Mouse (Mus musculus): ENCODE measurements around the gene Hcar2. TPM values are rescaled to one million over a fixed set of nuclear protein-coding genes. Genes with fewer than 3 reads are reported as not detected.

Hcar2 gene
- polyA plus RNA-seq (2014; fragmentation: Nextera tagmentation; extraction: Ambion mirVana): 1.6 and 1.8 TPM in 2 replicates

DNA sequence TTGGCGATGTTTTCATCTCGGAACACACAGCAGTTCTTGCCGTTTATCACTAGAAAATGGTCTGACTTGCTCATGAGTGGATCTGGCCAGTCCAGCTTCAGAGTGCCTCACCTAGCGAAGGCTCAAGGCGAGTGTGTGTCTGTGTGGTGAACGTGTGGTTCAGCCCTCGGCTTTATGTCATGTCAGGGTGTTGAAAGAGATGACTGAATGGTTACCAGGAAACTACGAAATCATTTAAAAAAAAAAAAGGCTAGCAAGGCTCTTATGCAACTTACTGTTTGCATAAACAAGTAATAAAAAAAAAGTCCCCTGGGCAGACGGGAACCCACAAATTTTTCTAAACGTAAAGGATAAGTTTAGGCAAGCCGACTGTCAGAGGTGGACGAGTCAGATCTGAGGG, at the start of gene Hcar2:
Gene Hcar2 (minus strand): TSS at position 135 of the 400 bp plus-strand sequence.
- Histone ChIP-seq H3K4me1 (ENCODE audit: control insufficient read depth, insufficient read depth, low read length) (no peaks in the 10 kb centered on the region), H3K9me3 (ENCODE audit: control insufficient read depth, low read length) (no peaks in the 10 kb centered on the region), H3K27me3 (replicated peaks; ENCODE audit: control insufficient read depth, insufficient read depth, low read length) (no peaks in the 10 kb centered on the region), H3K27ac (replicated peaks; ENCODE audit: low read depth, low read length) (peak within 1 kb of the TSS; percentile 6; the same call in 1 of the 2 replicates), H3K4me3 (ENCODE audit: low read depth, low read length) (no peak within 1 kb of the TSS), H3K36me3 (ENCODE audit: control insufficient read depth, insufficient read depth, low read length) (no peaks in the 10 kb centered on the region), H3K9ac (ENCODE audit: low read depth, low read length) (no peak within 1 kb of the TSS), H3K4me2 (ENCODE audit: low read depth, low read length) (no peak within 1 kb of the TSS)
- WGBS: 68% methylated on average over 12 of the region's 12 CpGs
- ATAC-seq (ENCODE audit: low read depth) (no peak), DNase-seq (ENCODE audit: low spot score) (peak; percentile 32)

DNA sequence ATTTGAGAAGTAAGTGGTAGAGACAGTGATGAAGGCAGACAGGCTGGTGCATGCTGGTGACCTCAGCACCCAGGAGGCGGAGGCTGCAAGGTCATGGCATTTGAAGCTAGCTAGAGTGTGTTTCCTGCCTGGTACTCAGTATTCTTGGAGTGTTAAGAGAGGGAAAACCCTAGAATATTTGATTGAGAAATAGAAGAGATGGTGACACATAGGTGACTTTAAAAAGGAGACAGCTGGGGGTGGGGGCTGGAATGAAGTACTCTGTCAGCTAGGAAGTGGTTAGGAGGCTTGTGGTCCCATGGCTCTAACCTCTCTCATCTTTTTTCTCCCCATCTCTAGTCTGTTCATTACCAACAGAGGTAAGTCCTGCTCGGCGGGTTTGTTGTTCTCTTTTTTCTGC, 49.6 kb upstream of the Hcar2 start:
- Histone ChIP-seq H3K9me3 (ENCODE audit: control insufficient read depth, low read length) (no peaks in the 10 kb centered on the region), H3K4me1 (ENCODE audit: control insufficient read depth, insufficient read depth, low read length) (no peaks in the 10 kb centered on the region), H3K9ac (ENCODE audit: low read depth, low read length) (no peak overlapping the region), H3K27ac (replicated peaks; ENCODE audit: low read depth, low read length) (no peak overlapping the region), H3K36me3 (ENCODE audit: control insufficient read depth, insufficient read depth, low read length) (peaks cover 81% of the 10 kb centered on the region), H3K27me3 (replicated peaks; ENCODE audit: control insufficient read depth, insufficient read depth, low read length) (no peaks in the 10 kb centered on the region), H3K4me3 (ENCODE audit: low read depth, low read length) (no peak overlapping the region), H3K4me2 (ENCODE audit: low read depth, low read length) (no peak overlapping the region)
- DNase-seq (ENCODE audit: low spot score) (no peak), ATAC-seq (ENCODE audit: low read depth) (no peak)
- WGBS: 84% methylated on average over 3 of the region's 3 CpGs

DNA sequence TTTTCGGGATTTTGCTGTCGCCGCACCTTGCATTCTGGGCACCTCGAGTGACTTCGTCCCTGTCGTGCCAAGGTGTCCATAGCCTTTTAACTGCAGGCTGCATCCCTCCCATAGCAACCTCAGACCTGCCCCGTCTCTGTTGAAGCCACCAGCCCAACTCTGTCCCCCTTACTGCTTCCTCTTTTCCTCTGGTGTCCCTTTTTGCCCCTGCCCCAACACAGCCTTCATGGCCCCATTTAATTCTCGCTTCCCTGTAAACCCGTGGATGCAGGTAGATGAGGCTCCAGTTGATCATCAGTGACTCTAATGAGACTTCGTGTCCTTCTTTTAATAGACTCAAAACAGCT, 42.3 kb upstream of the Hcar2 start:
- 4% methylated on average over 10 of the region's 10 CpGs for WGBS
- Histone ChIP-seq H3K9me3 (ENCODE audit: control insufficient read depth, low read length) (no peaks in the 10 kb centered on the region), H3K27ac (replicated peaks; ENCODE audit: low read depth, low read length) (peak overlapping the region; percentile 81), H3K4me2 (ENCODE audit: low read depth, low read length) (peak overlapping the region; percentile 86), H3K36me3 (ENCODE audit: control insufficient read depth, insufficient read depth, low read length) (peaks cover 44% of the 10 kb centered on the region), H3K9ac (ENCODE audit: low read depth, low read length) (peak overlapping the region; percentile 98), H3K27me3 (replicated peaks; ENCODE audit: control insufficient read depth, insufficient read depth, low read length) (no peaks in the 10 kb centered on the region), H3K4me1 (ENCODE audit: control insufficient read depth, insufficient read depth, low read length) (peaks cover 11% of the 10 kb centered on the region), H3K4me3 (ENCODE audit: low read depth, low read length) (peak overlapping the region; percentile 86)
- ATAC-seq (ENCODE audit: low read depth): no peak
- DNase-seq (ENCODE audit: low spot score): no peak

DNA sequence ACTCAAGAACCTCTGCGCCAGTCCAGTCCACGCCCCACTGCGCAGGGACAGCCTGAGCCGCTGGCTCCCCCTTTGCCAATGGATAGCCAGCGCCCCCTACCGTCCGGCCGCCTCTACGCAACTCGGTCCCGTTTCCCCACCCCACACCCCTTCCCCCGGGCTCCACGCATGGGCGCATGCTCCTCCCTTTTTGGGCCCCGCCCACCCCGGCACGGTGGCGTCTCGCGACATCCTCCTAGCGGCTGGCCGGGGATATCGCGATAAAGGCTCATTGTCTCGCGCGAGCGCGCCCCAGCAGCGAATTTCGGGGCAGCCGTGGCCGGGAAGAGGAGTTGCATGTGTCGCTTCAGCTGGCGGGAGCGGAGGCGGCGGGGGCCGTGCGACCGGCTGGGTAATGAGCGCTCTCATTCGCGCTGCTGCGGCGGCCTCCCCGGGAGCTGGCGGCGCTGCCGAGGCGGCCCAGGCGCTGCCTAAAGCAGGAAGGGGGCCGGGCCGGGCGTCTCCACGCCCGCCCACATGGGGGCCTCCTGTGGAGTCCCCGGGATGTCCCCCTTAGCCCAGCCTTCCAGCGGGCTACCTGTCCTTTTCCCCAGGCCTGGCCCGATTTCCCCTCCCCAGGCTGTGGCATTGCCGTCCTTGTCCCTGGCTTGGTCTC, 41.8 kb upstream of the Hcar2 start, which contains the start of gene Denr:
Gene Denr (plus strand): TSS at position 200 of the 655 bp plus-strand sequence.
- Histone ChIP-seq H3K27ac (replicated peaks; ENCODE audit: low read depth, low read length) (peak within 1 kb of the TSS; percentile 81), H3K27me3 (replicated peaks; ENCODE audit: control insufficient read depth, insufficient read depth, low read length) (no peaks in the 10 kb centered on the region), H3K4me1 (ENCODE audit: control insufficient read depth, insufficient read depth, low read length) (peaks cover 11% of the 10 kb centered on the region), H3K36me3 (ENCODE audit: control insufficient read depth, insufficient read depth, low read length) (peaks cover 39% of the 10 kb centered on the region), H3K9me3 (ENCODE audit: control insufficient read depth, low read length) (no peaks in the 10 kb centered on the region), H3K9ac (ENCODE audit: low read depth, low read length) (peak within 1 kb of the TSS; percentile 98), H3K4me2 (ENCODE audit: low read depth, low read length) (peak within 1 kb of the TSS; percentile 86), H3K4me3 (ENCODE audit: low read depth, low read length) (peak within 1 kb of the TSS; percentile 86)
- ATAC-seq (ENCODE audit: low read depth) (peak; percentile 95), DNase-seq (ENCODE audit: low spot score) (peak; percentile 97)
- under 1% methylated on average over 14 of the region's 61 CpGs for WGBS

DNA sequence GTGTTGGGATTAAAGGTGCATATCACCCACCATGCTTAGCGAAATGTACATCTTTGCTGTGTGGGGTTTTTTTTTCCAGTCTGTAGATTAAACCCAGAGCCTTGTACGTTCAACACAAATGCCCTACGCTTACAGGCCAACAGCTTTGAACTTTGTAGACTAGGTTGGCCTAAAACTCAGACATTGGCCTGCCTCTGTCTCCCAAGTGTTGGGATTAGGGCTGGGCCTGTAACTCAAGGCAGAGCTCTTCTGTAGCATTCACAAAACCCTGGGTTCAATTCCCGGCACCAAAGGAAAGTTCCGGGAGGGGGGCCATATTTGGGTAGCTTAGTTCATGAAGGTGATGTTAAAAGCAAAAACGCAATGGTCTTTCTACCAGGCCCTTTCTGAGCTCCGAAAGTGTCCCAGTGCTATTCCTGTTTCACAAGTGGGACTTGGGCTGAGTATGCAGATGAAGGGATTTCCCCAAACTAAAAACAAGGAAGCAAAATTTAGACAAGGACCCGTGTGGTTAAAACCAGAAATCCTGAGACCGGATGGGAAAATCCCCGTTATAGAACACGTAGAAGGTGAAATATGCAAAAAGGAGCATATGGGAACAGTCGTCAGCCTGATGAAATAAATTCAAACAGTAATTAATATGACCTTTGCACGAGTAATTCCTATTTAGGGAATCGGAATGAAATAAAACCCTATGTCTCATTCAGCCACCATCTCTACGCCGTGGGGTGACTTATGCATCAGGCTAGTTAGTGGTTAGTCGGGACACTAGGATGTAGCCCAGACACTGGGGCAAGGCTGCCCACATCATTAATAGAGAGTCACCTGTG, 41.1 kb upstream of the Hcar2 start:
- Histone ChIP-seq H3K9ac (ENCODE audit: low read depth, low read length) (peak overlapping the region; percentile 45), H3K27ac (replicated peaks; ENCODE audit: low read depth, low read length) (no peak overlapping the region), H3K36me3 (ENCODE audit: control insufficient read depth, insufficient read depth, low read length) (peaks cover 31% of the 10 kb centered on the region), H3K27me3 (replicated peaks; ENCODE audit: control insufficient read depth, insufficient read depth, low read length) (no peaks in the 10 kb centered on the region), H3K4me2 (ENCODE audit: low read depth, low read length) (peak overlapping the region; percentile 50), H3K4me1 (ENCODE audit: control insufficient read depth, insufficient read depth, low read length) (peaks cover 11% of the 10 kb centered on the region), H3K9me3 (ENCODE audit: control insufficient read depth, low read length) (no peaks in the 10 kb centered on the region), H3K4me3 (ENCODE audit: low read depth, low read length) (peak overlapping the region; percentile 86)
- ATAC-seq (ENCODE audit: low read depth): no peak
- DNase-seq (ENCODE audit: low spot score): no peak
- 65% methylated on average over 17 of the region's 17 CpGs for WGBS

DNA sequence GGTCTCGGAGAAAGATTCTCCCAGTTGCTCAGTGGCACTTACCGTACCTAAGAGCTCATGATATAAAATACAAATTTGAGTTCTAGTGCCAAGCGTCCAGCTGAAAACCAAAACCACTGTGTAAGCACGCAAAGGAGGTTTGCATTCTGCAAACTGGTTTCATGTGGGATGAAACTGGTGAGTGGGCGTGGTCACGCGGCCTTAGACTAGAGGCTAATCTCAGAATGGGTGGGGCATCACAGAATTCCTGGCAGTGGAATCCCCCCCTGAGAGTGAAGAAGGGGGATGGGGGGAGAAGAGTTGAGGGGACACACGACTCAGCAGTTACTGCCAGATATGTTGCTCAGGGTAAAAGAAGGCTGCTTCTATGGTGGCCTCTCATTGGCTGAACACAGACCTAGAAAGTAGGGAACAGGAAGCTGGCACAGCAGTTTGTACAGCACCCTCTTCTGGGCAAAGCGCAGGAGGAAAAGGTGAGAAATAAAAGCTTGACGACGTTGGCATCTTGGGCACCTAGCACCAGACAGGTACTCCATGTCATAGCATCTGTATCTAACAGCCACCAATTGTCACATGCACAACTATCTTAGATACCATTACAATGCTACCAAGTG, 38.9 kb upstream of the Hcar2 start:
- Histone ChIP-seq H3K36me3 (ENCODE audit: control insufficient read depth, insufficient read depth, low read length) (peaks cover 9% of the 10 kb centered on the region), H3K27me3 (replicated peaks; ENCODE audit: control insufficient read depth, insufficient read depth, low read length) (no peaks in the 10 kb centered on the region), H3K27ac (replicated peaks; ENCODE audit: low read depth, low read length) (no peak overlapping the region), H3K4me2 (ENCODE audit: low read depth, low read length) (no peak overlapping the region), H3K4me3 (ENCODE audit: low read depth, low read length) (no peak overlapping the region), H3K4me1 (ENCODE audit: control insufficient read depth, insufficient read depth, low read length) (peaks cover 11% of the 10 kb centered on the region), H3K9me3 (ENCODE audit: control insufficient read depth, low read length) (no peaks in the 10 kb centered on the region), H3K9ac (ENCODE audit: low read depth, low read length) (no peak overlapping the region)
- no peak for ATAC-seq (ENCODE audit: low read depth)
- 67% methylated on average over 11 of the region's 11 CpGs for WGBS
- DNase-seq (ENCODE audit: low spot score): no peak

DNA sequence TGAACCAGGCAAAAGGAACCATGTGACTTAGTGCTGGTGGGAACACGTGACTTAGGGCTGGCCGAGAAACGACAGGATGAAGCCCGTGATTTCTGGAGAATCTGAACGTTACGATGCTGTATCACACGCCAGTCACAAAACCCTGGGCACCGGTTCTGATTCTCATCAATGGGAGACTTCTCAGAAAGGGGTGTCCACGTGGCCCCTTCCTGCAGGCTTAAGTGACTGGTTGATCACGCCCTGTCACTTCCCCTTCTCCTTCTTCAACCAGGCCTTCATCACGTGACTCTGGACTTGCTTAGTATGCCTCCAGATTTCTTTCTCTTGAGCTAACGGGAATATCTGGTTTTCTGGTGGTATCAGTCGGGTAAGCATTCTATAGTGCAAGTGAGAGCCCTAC, 32.1 kb upstream of the Hcar2 start:
- Histone ChIP-seq H3K4me1 (ENCODE audit: control insufficient read depth, insufficient read depth, low read length) (0 out of 2 replicates have a peak, but pooled peaks cover 3% of the 10 kb centered on the region), H3K4me2 (ENCODE audit: low read depth, low read length) (no peak overlapping the region), H3K36me3 (ENCODE audit: control insufficient read depth, insufficient read depth, low read length) (no peaks in the 10 kb centered on the region), H3K9ac (ENCODE audit: low read depth, low read length) (no peak overlapping the region), H3K27ac (replicated peaks; ENCODE audit: low read depth, low read length) (no peak overlapping the region), H3K27me3 (replicated peaks; ENCODE audit: control insufficient read depth, insufficient read depth, low read length) (no peaks in the 10 kb centered on the region), H3K9me3 (ENCODE audit: control insufficient read depth, low read length) (no peaks in the 10 kb centered on the region), H3K4me3 (ENCODE audit: low read depth, low read length) (no peak overlapping the region)
- ATAC-seq (ENCODE audit: low read depth) (no peak), DNase-seq (ENCODE audit: low spot score) (peak; percentile 29)
- 80% methylated on average over 13 of the region's 13 CpGs for WGBS

DNA sequence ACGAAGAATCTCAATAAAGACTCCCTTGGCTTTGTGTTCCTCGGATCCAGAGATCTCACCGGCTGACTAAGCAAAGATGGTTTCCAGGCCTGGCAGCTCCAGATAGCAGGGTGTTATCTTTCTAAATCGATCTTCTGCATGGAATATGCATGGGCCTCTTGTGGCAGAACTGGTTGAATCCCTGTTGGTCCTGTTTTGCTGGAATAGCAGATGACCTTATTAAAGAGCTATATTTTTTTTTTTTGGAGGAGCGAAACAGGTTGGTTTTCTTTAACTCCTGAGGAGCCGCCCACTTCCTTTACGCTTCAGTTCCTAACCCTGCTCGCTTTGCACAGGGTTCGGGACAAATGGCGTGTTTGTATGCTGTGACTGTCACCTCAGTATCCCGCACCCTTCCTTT, 31.1 kb upstream of the Hcar2 start:
- peak; percentile 62 for DNase-seq (ENCODE audit: low spot score)
- 0 out of 2 replicates have a peak, but pooled peaks have one; percentile 53 for ATAC-seq (ENCODE audit: low read depth)
- no peak overlapping the region for H3K4me3 ChIP-seq (ENCODE audit: low read depth, low read length)
- H3K27ac ChIP-seq (replicated peaks; ENCODE audit: low read depth, low read length): peak overlapping the region; percentile 48
- H3K9ac ChIP-seq (ENCODE audit: low read depth, low read length): no peak overlapping the region
- no peaks in the 10 kb centered on the region for H3K27me3 ChIP-seq (replicated peaks; ENCODE audit: control insufficient read depth, insufficient read depth, low read length)
- no peaks in the 10 kb centered on the region for H3K9me3 ChIP-seq (ENCODE audit: control insufficient read depth, low read length)
- H3K4me1 ChIP-seq (ENCODE audit: control insufficient read depth, insufficient read depth, low read length): 0 out of 2 replicates have a peak, but pooled peaks cover 3% of the 10 kb centered on the region
- H3K36me3 ChIP-seq (ENCODE audit: control insufficient read depth, insufficient read depth, low read length): no peaks in the 10 kb centered on the region
- WGBS: 72% methylated on average over 11 of the region's 11 CpGs
- H3K4me2 ChIP-seq (ENCODE audit: low read depth, low read length): no peak overlapping the region
